Comparison of ENCODE assay signal across 24 mouse cellular contexts in genomic region chr16:21004871-21005270, GRCm38 (mm10).
A peak's percentile ranks its signal among the peaks of the same experiment; 100 is the strongest.
DNase-seq lines count a peak whose midpoint lies in the region; ATAC-seq and TF ChIP-seq lines count a peak whose summit lies in the region.
"Had no signal": no experiment of that assay in that cellular context is flagged by ENCODE, and none has a peak within 500 bp of the region (broad histone marks: within the 10 kb centered on the region; RNA-seq: fewer than 3 reads in every experiment).

No protein-coding gene starts in this region.

- ATAC-seq in neural tube, embryonic 15.5 days (ENCODE audit: low FRiP score) = no peak
- no peak for ATAC-seq in forebrain, embryonic 11.5 days (replicated peaks; ENCODE audit: low FRiP score)
- ATAC-seq: CD4-positive, CD25-positive, alpha-beta regulatory T cell, adult 4 months; forebrain, embryonic 14.5 days; forebrain, embryonic 16.5 days; Patski had no signal

- H3K9ac ChIP-seq in ES-Bruce4 (ENCODE audit: low read depth, poor library complexity, severe bottlenecking) = no peak overlapping the region
- H3K9ac ChIP-seq in neural tube, embryonic 15.5 days (replicated peaks) = no peak overlapping the region
- no peak overlapping the region for H3K9ac ChIP-seq in forebrain, embryonic 11.5 days (ENCODE audit: low read length)
- H3K9ac ChIP-seq: embryonic facial prominence, embryonic 12.5 days; forebrain, embryonic 12.5 days had no signal

- peaks cover 9% of the 10 kb centered on the region for H3K9me3 ChIP-seq in ES-Bruce4 (replicated peaks; ENCODE audit: control insufficient read depth, insufficient read depth, low read length, poor library complexity, severe bottlenecking)
- no peaks in the 10 kb centered on the region for H3K9me3 ChIP-seq in neural tube, embryonic 15.5 days (replicated peaks)
- no peaks in the 10 kb centered on the region; the same call in 1 of the 2 replicates for H3K9me3 ChIP-seq in forebrain, embryonic 11.5 days (ENCODE audit: control insufficient read depth, low read length)
- H3K9me3 ChIP-seq: embryonic facial prominence, embryonic 12.5 days; forebrain, embryonic 12.5 days had no signal

- no peak overlapping the region for H3K4me2 ChIP-seq in neural tube, embryonic 15.5 days
- H3K4me2 ChIP-seq in forebrain, embryonic 11.5 days (ENCODE audit: low read depth, low read length, severe bottlenecking) = no peak overlapping the region
- H3K4me2 ChIP-seq: embryonic facial prominence, embryonic 12.5 days; forebrain, embryonic 12.5 days had no signal

- H3K4me3 ChIP-seq in ES-Bruce4 (ENCODE audit: low read depth, low read length) = no peak overlapping the region
- H3K4me3 ChIP-seq in neural tube, embryonic 15.5 days (replicated peaks) = no peak overlapping the region
- H3K4me3 ChIP-seq in forebrain, embryonic 11.5 days (ENCODE audit: low read depth, low read length) = no peak overlapping the region
- H3K4me3 ChIP-seq: embryonic facial prominence, embryonic 10.5 days; embryonic facial prominence, embryonic 12.5 days; forebrain, embryonic 12.5 days had no signal

- TF ChIP-seq POLR2A in ES-Bruce4 (IDR thresholded peaks at IDR 0.05; ENCODE audit: insufficient read depth, low read length) = no peak

- DNase-seq in R1 (ENCODE audit: low read depth, low spot score) (peak; percentile 90), ZHBTc4 (ENCODE audit: low read depth, low spot score) (peak; percentile 61)
- no peak for DNase-seq in forebrain, embryonic 11.5 days (ENCODE audit: low spot score)
- no peak for DNase-seq in frontal cortex, postnatal 36 days (ENCODE audit: low spot score in 2 of 2)
- DNase-seq: adrenal gland, adult 2 months; adrenal gland, postnatal 14 days; adrenal gland, postnatal 36 days; B cell, adult 2 months; cerebellum, adult 11-12 months; cerebellum, adult 2 months; cerebellum, adult 9-10 months; cerebellum, postnatal 10 days; cerebellum, postnatal 25 days had no signal

- no peaks in the 10 kb centered on the region for H3K36me3 ChIP-seq in ES-Bruce4 (ENCODE audit: control insufficient read depth, insufficient read depth, low read length, poor library complexity, severe bottlenecking)
- no peaks in the 10 kb centered on the region for H3K36me3 ChIP-seq in neural tube, embryonic 15.5 days
- no peaks in the 10 kb centered on the region for H3K36me3 ChIP-seq in forebrain, embryonic 11.5 days (ENCODE audit: control insufficient read depth, insufficient read depth, low read length)
- H3K36me3 ChIP-seq: embryonic facial prominence, embryonic 10.5 days; embryonic facial prominence, embryonic 12.5 days; forebrain, embryonic 12.5 days; G1E had no signal

- H3K27ac ChIP-seq in ES-Bruce4 (ENCODE audit: insufficient read depth, low read length) = no peak overlapping the region
- H3K27ac ChIP-seq in neural tube, embryonic 15.5 days (replicated peaks) = no peak overlapping the region
- no peak overlapping the region for H3K27ac ChIP-seq in forebrain, embryonic 11.5 days (ENCODE audit: low read depth, low read length)
- H3K27ac ChIP-seq: embryonic facial prominence, embryonic 10.5 days; embryonic facial prominence, embryonic 12.5 days; forebrain, embryonic 12.5 days had no signal

- TF ChIP-seq EP300 in ES-Bruce4 (IDR thresholded peaks at IDR 0.05; ENCODE audit: insufficient read depth, low read depth, low read length) = 0 out of 2 replicates have a peak, but pooled peaks have one; percentile 9

- H3K4me1 ChIP-seq in ES-Bruce4 (ENCODE audit: control insufficient read depth, insufficient read depth, low read length) = no peaks in the 10 kb centered on the region
- H3K4me1 ChIP-seq in neural tube, embryonic 15.5 days = no peaks in the 10 kb centered on the region
- H3K4me1 ChIP-seq in forebrain, embryonic 11.5 days (replicated peaks; ENCODE audit: control insufficient read depth, insufficient read depth, low read length) = no peaks in the 10 kb centered on the region
- H3K4me1 ChIP-seq: embryonic facial prominence, embryonic 10.5 days; embryonic facial prominence, embryonic 12.5 days; forebrain, embryonic 12.5 days had no signal

- no peaks in the 10 kb centered on the region for H3K27me3 ChIP-seq in ES-Bruce4 (ENCODE audit: control insufficient read depth, insufficient read depth, low read length, poor library complexity, severe bottlenecking)
- H3K27me3 ChIP-seq in neural tube, embryonic 15.5 days (replicated peaks) = no peaks in the 10 kb centered on the region
- no peaks in the 10 kb centered on the region for H3K27me3 ChIP-seq in forebrain, embryonic 11.5 days (ENCODE audit: control insufficient read depth, insufficient read depth, low read length)
- H3K27me3 ChIP-seq: CH12.LX; embryonic facial prominence, embryonic 12.5 days; forebrain, embryonic 12.5 days had no signal

- no peak for TF ChIP-seq CTCF in ES-Bruce4 (IDR thresholded peaks at IDR 0.05; ENCODE audit: low read depth, low read length)

Comparison
In these comparisons a context has a peak if more than half of its experiments do, and no peak if none do; other contexts are left out.
1. DNase-seq: peak in R1 (single experiment) and ZHBTc4 (single experiment); none in forebrain, embryonic 11.5 days (single experiment) and frontal cortex, postnatal 36 days (0 of 2).